Mouse (Mus musculus) testis, adult 2 months (tissue): ENCODE measurements around the gene Olfr1425.
"Not testable (repeated sequence)": the region's sequence is repeated elsewhere in the genome, so short reads cannot be mapped to it uniquely, and the experiment has no call there.

Experiments
- CTCF ChIP-seq: fragments of 200-500 bp; IDR thresholded peaks from 2 replicates; pipeline ENCODE4 v1.5.1; 2012; ENCODE audit warnings: low read depth, mild to moderate bottlenecking, inconsistent platforms, low read length, moderate library complexity; ENCODE audit not compliant: control insufficient read depth, insufficient read depth, insufficient replicate concordance
- POLR2A ChIP-seq: fragments of 200-500 bp; IDR thresholded peaks from 2 replicates; pipeline ENCODE4 v1.6.1; 2012; ENCODE audit warnings: low read depth, mild to moderate bottlenecking, inconsistent platforms, low read length, moderate library complexity; ENCODE audit not compliant: control insufficient read depth

GRCm38 (mm10) chr19:12067806-12068205 is 9.7 kb downstream of the Olfr1425 start:
- not testable (repeated sequence) for TF ChIP-seq POLR2A, CTCF
